Mouse (Mus musculus) liver, embryonic 13.5 days (tissue): ENCODE data around the gene Rps6kb2. TPM values are rescaled to one million over a fixed set of nuclear protein-coding genes. Genes with fewer than 3 reads are reported as not detected.

Experiments
- ATAC-seq: fragments of 200-750 bp; cut with Nextera tagmentation; 2 replicates; pipeline ENCODE4 v1.8.0; 2017; ENCODE audit warnings: low read depth, mild to moderate bottlenecking, moderate number of reproducible peaks, moderate library complexity
- DNase-seq: peaks from one replicate; pipeline ENCODE4 v3.0.0; 2022
- H3K27ac ChIP-seq: fragments of 300-500 bp; sonication (generic); 2 replicates; pipeline ENCODE4 v1.5.1; 2015; ENCODE audit warnings: moderate library complexity, mild to moderate bottlenecking, inconsistent platforms
- H3K27me3 ChIP-seq: fragments of 300-500 bp; sonication (generic); 2 replicates; pipeline ENCODE4 v1.6.1; 2015; ENCODE audit warnings: mild to moderate bottlenecking, inconsistent platforms
- H3K36me3 ChIP-seq: fragments of 300-500 bp; sonication (generic); 2 replicates; pipeline ENCODE4 v1.6.1; 2015; ENCODE audit warnings: mild to moderate bottlenecking, inconsistent platforms
- H3K4me1 ChIP-seq: fragments of 300-500 bp; sonication (generic); replicated peaks from 2 replicates; pipeline ENCODE4 v1.6.1; 2015; ENCODE audit warnings: inconsistent platforms
- H3K4me2 ChIP-seq: fragments of 300-500 bp; sonication (generic); 2 replicates; pipeline ENCODE4 v1.6.1; 2015; ENCODE audit warnings: inconsistent platforms, mild to moderate bottlenecking, moderate library complexity
- H3K4me3 ChIP-seq: fragments of 300-500 bp; sonication (generic); replicated peaks from 2 replicates; pipeline ENCODE4 v1.5.1; 2015; ENCODE audit warnings: mild to moderate bottlenecking, inconsistent platforms
- H3K9ac ChIP-seq: fragments of 300-500 bp; sonication (generic); 2 replicates; pipeline ENCODE4 v1.6.1; 2015; ENCODE audit warnings: mild to moderate bottlenecking, inconsistent platforms
- H3K9me3 ChIP-seq: fragments of 300-500 bp; sonication (generic); replicated peaks from 2 replicates; pipeline ENCODE4 v1.6.1; 2016; ENCODE audit warnings: inconsistent platforms
- WGBS: fragments of 180-500 bp; shearing (Covaris S2); methylation state at CpG from one replicate; pipeline ENCODE4 v1.1.7; 2015; ENCODE audit not compliant: insufficient replicate concordance; 5-methylcytosine and 5-hydroxymethylcytosine counted together
- polyA plus RNA-seq: library from polyadenylated mRNA; unstranded; fragments of >200 nt; fragmentation: Nextera tagmentation; extraction: Ambion mirVana; gene quantifications from 2 replicates; pipeline ENCODE4 v1.2.1, GENCODE M21; 2015

The Rps6kb2 gene
- polyA plus RNA-seq: 30.0 and 34.2 TPM in 2 replicates

DNA sequence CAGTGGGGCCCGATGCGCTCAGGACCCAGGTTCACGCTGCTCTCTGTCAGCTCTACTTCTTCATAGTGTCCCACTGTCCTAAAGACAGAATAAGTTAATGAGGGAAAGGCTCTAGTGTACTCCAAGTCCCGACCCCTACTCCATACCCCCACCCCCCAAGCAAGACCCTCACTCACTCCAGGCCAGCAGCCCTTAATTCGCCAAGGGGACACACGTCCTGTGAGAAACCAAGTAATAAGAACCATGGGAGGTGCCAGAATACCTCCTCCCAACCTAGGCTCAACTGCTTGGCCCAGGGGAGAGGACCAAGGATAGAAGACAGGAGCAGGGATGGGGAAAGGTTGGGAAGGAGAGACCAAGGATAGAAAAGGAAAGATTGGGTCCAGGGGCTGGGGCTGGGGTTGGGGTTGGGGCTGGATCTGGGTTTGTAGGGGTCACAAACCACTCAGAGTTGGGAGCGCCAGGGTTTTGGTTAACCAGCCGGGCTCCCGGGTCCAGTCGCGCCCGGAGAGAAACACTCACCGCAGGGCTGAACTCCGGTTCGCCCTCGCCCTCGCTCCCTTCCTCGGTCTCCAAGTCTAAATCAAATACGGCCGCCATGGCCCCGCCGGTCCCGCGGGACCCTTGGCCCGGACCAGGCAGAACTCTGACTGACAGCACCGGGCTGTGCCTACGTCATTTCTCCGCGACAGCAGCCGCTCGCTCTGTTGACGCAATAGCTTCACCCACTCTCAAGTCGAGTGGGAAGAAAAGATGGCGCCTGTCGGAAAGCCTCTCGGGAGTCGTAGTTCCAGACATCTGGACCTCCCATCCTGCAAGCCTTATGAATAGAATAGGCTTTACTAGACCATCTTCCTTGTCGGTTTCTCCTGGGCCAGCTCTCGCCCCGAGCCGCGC, at the start of gene Rps6kb2:
Gene Rps6kb2, minus strand, starts transcription at position 709 of the 897 bp plus-strand sequence.
- H3K4me3 ChIP-seq: peak within 1 kb of the TSS; percentile 75
- peaks cover 37% of the 10 kb centered on the region for H3K36me3 ChIP-seq

GRCm38 (mm10) chr19:4211891-4212588, 48.9 kb upstream of the Rps6kb2 start:
- no peak for ATAC-seq
- Histone ChIP-seq H3K27me3 (peaks cover 95% of the 10 kb centered on the region), H3K4me2 (no peak overlapping the region), H3K36me3 (no peaks in the 10 kb centered on the region), H3K27ac (no peak overlapping the region), H3K9ac (no peak overlapping the region), H3K4me1 (peaks cover 42% of the 10 kb centered on the region), H3K4me3 (no peak overlapping the region), H3K9me3 (no peaks in the 10 kb centered on the region)
- 28% methylated on average over 4 of the region's 4 CpGs for WGBS
- DNase-seq: no peak

More for the DNA sequence above, at the start of gene Rps6kb2:
- peaks cover 53% of the 10 kb centered on the region for H3K4me1 ChIP-seq
- peak within 1 kb of the TSS; percentile 82 for H3K9ac ChIP-seq
- peak within 1 kb of the TSS; percentile 81 for H3K4me2 ChIP-seq
- ATAC-seq (peak; percentile 77), DNase-seq (peak; percentile 91)
- H3K9me3 ChIP-seq: no peaks in the 10 kb centered on the region
- H3K27ac ChIP-seq: peak within 1 kb of the TSS; percentile 76
- 6% methylated on average over 42 of the region's 42 CpGs for WGBS
- no peaks in the 10 kb centered on the region for H3K27me3 ChIP-seq

- no peak overlapping the region for H3K9ac ChIP-seq
- ATAC-seq (no peak), DNase-seq (no peak)
- H3K4me3 ChIP-seq: no peak overlapping the region
- H3K36me3 ChIP-seq: no peaks in the 10 kb centered on the region
- 58% methylated on average over 5 of the region's 5 CpGs for WGBS
- H3K27ac ChIP-seq: no peak overlapping the region
- peaks cover 93% of the 10 kb centered on the region for H3K27me3 ChIP-seq
- no peaks in the 10 kb centered on the region for H3K9me3 ChIP-seq
- H3K4me2 ChIP-seq: no peak overlapping the region
- peaks cover 13% of the 10 kb centered on the region for H3K4me1 ChIP-seq
Measured at GRCm38 (mm10) chr19:4208563-4208962, 45.4 kb upstream of the Rps6kb2 start.

DNA sequence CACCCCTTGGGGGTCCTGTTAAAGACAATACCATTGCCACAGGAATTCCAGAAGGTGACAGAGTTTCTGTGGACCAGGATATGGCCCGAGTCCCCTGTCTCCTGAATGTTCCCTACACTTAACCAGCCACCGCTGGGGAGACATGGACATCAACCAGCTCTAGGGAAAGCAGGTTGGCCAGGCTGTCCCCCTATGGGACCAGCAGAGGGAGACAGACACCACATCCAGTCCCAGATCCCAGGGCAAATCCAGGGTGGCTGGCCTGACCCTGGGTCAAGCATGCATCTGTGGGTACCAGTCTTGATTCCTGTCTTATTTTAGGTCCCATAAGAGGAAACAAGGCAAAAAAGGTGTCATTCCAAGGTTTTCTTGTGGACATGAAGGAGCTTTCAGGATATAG, 43.8 kb upstream of the Rps6kb2 start:
- peak; percentile 52; the same call in 1 of the 2 replicates for ATAC-seq
- Histone ChIP-seq H3K27ac (no peak overlapping the region), H3K4me1 (peaks cover 18% of the 10 kb centered on the region), H3K27me3 (peaks cover 81% of the 10 kb centered on the region), H3K4me3 (no peak overlapping the region), H3K36me3 (no peaks in the 10 kb centered on the region), H3K9ac (no peak overlapping the region), H3K4me2 (no peak overlapping the region), H3K9me3 (no peaks in the 10 kb centered on the region)
- WGBS: 5% methylated on average over 2 of the region's 2 CpGs
- peak; percentile 50 for DNase-seq

GRCm38 (mm10) chr19:4204889-4205288, 41.7 kb upstream of the Rps6kb2 start:
- Histone ChIP-seq H3K4me2 (no peak overlapping the region), H3K4me1 (peaks cover 33% of the 10 kb centered on the region), H3K9ac (no peak overlapping the region), H3K4me3 (no peak overlapping the region), H3K27ac (no peak overlapping the region), H3K27me3 (peaks cover 60% of the 10 kb centered on the region), H3K9me3 (no peaks in the 10 kb centered on the region), H3K36me3 (peaks cover 6% of the 10 kb centered on the region)
- 49% methylated on average over 4 of the region's 4 CpGs for WGBS
- DNase-seq (no peak), ATAC-seq (no peak)

- Histone ChIP-seq H3K9ac (no peak overlapping the region), H3K4me3 (no peak overlapping the region), H3K9me3 (no peaks in the 10 kb centered on the region), H3K36me3 (peaks cover 16% of the 10 kb centered on the region), H3K4me1 (peaks cover 44% of the 10 kb centered on the region), H3K4me2 (no peak overlapping the region), H3K27me3 (peaks cover 50% of the 10 kb centered on the region), H3K27ac (no peak overlapping the region)
- 19% methylated on average over 13 of the region's 13 CpGs for WGBS
- DNase-seq: no peak
- ATAC-seq: no peak
Measured at GRCm38 (mm10) chr19:4203604-4204326, 40.6 kb upstream of the Rps6kb2 start.

DNA sequence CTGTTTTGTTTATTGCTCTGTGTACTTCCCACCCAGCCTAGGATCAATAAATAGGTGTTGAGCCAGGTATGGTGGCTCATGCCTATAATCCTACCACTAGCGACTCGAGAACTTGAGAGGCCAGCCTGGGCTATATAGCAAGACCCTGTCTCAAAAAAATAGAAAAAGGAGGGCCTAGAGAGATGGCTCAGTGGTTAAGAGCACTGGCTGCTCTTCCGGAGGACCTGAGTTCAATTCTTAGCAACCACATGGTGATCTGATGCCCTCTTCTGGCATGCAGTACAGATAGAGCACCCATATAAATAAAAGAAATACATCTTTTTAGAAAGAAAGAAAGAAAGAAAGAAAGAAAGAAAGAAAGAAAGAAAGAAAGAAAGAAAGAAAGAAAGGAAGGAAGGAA, 40.0 kb upstream of the Rps6kb2 start:
- Histone ChIP-seq H3K36me3 (peaks cover 22% of the 10 kb centered on the region), H3K27ac (0 out of 2 replicates have a peak overlapping the region, but pooled peaks have one; percentile 6), H3K27me3 (peaks cover 45% of the 10 kb centered on the region), H3K4me2 (no peak overlapping the region), H3K9ac (no peak overlapping the region), H3K9me3 (no peaks in the 10 kb centered on the region), H3K4me1 (peaks cover 40% of the 10 kb centered on the region), H3K4me3 (no peak overlapping the region)
- DNase-seq: no peak
- no peak for ATAC-seq
- 39% methylated on average over 3 of the region's 3 CpGs for WGBS

GRCm38 (mm10) chr19:4202149-4202548, 39.0 kb upstream of the Rps6kb2 start:
- ATAC-seq: no peak
- no peak for DNase-seq
- WGBS: 39% methylated on average over 7 of the region's 7 CpGs
- H3K9ac ChIP-seq: peak overlapping the region; percentile 72
- H3K9me3 ChIP-seq: no peaks in the 10 kb centered on the region
- H3K36me3 ChIP-seq: peaks cover 32% of the 10 kb centered on the region
- peak overlapping the region; percentile 89 for H3K4me2 ChIP-seq
- peak overlapping the region; percentile 60; the same call in 1 of the 2 replicates for H3K27ac ChIP-seq
- H3K27me3 ChIP-seq: peaks cover 38% of the 10 kb centered on the region
- H3K4me3 ChIP-seq: peak overlapping the region; percentile 76
- peaks cover 49% of the 10 kb centered on the region for H3K4me1 ChIP-seq

DNA sequence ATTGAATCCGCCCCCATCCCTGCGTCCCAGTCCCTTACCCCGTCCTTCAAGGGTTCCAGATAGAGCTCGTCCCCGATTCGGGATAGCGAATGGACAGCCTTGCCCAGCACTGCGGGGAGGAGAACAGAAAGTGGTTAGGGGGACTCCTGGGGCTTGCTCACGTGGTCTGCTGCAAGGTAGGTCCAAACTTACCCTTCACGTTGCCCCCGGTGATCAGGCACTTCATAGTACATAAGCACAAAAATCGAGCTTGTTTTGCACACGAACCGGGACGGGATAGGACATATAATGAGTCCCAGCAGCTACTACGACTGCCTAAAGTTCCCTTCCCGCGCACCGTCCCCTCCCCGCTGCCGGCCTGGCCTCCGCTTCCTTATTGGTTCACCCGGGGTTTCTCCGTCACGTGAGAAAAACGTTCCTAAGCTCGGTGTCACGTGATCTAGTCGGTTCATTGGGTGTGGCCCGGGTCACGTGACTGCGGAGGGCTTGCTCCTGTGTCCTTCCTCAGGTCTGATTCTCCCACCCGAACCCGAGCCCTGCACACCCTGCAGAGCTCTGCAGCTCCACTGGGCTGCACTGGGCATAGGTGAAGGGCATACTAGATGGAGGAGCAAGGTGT, 38.2 kb upstream of the Rps6kb2 start, which contains the start of gene Rad9a:
Gene Rad9a, minus strand, starts transcription at position 372 of the 619 bp plus-strand sequence.
- peaks cover 56% of the 10 kb centered on the region for H3K4me1 ChIP-seq
- peak within 1 kb of the TSS; percentile 89 for H3K4me2 ChIP-seq
- H3K9me3 ChIP-seq: no peaks in the 10 kb centered on the region
- peak; percentile 95 for DNase-seq
- ATAC-seq: peak; percentile 86
- under 1% methylated on average over 34 of the region's 34 CpGs for WGBS
- peaks cover 39% of the 10 kb centered on the region for H3K36me3 ChIP-seq
- peaks cover 30% of the 10 kb centered on the region for H3K27me3 ChIP-seq
- H3K27ac ChIP-seq: peak within 1 kb of the TSS; percentile 82
- peak within 1 kb of the TSS; percentile 88 for H3K9ac ChIP-seq
- H3K4me3 ChIP-seq: peak within 1 kb of the TSS; percentile 76

- H3K4me1 ChIP-seq: peaks cover 87% of the 10 kb centered on the region
- H3K27ac ChIP-seq: peak overlapping the region; percentile 59
- 0 out of 2 replicates have a peak overlapping the region, but pooled peaks have one; percentile 34 for H3K9ac ChIP-seq
- H3K4me2 ChIP-seq: no peak overlapping the region
- peaks cover 74% of the 10 kb centered on the region for H3K36me3 ChIP-seq
- DNase-seq: no peak
- WGBS: 59% methylated on average over 3 of the region's 3 CpGs
- no peaks in the 10 kb centered on the region for H3K9me3 ChIP-seq
- no peak for ATAC-seq
- H3K27me3 ChIP-seq: no peaks in the 10 kb centered on the region
- no peak overlapping the region for H3K4me3 ChIP-seq
Measured at GRCm38 (mm10) chr19:4197180-4197579, 34.0 kb upstream of the Rps6kb2 start.
